Mouse (Mus musculus) ES-Bruce4 (cell line): ENCODE results near the gene Eif5a.

ENCODE experiments used
- CTCF ChIP-seq: IDR thresholded peaks from one replicate; pipeline ENCODE4 v1.8.1; 2011; ENCODE audit warnings: low read depth, low read length
- EP300 ChIP-seq: IDR thresholded peaks from 2 replicates; pipeline ENCODE4 v1.6.1; 2011; ENCODE audit warnings: low read depth, low read length; ENCODE audit not compliant: insufficient read depth
- POLR2A ChIP-seq: IDR thresholded peaks from one replicate; pipeline ENCODE4 v1.8.1; 2011; ENCODE audit warnings: low read length; ENCODE audit not compliant: insufficient read depth

- TF ChIP-seq POLR2A (no peak), CTCF (no peak), EP300 (no peak)
These were observed 45.2 kb upstream of the Eif5a start for GRCm38 (mm10) chr11:69966860-69967517.
